Mouse (Mus musculus): Measurements from ENCODE around the gene G3bp1. TPM values are rescaled to one million over a fixed set of nuclear protein-coding genes. Genes with fewer than 3 reads are reported as not detected.

G3bp1 gene
- total RNA-seq (2021): 10 to 100 TPM; 34.8 to 35.0 TPM
- long read RNA-seq, experiment 1, full-length matches to known transcripts: 233 of 279 reads
- long read RNA-seq, experiment 1, partial matches to known transcripts: 9 of 279 reads
- long read RNA-seq, experiment 1, other reads (novel, unspliced or antisense): 37 of 279 reads
- long read RNA-seq, experiment 2, full-length matches to known transcripts: 141 of 187 reads
- long read RNA-seq, experiment 2, partial matches to known transcripts: 6 of 187 reads
- long read RNA-seq, experiment 2, other reads (novel, unspliced or antisense): 40 of 187 reads

DNA sequence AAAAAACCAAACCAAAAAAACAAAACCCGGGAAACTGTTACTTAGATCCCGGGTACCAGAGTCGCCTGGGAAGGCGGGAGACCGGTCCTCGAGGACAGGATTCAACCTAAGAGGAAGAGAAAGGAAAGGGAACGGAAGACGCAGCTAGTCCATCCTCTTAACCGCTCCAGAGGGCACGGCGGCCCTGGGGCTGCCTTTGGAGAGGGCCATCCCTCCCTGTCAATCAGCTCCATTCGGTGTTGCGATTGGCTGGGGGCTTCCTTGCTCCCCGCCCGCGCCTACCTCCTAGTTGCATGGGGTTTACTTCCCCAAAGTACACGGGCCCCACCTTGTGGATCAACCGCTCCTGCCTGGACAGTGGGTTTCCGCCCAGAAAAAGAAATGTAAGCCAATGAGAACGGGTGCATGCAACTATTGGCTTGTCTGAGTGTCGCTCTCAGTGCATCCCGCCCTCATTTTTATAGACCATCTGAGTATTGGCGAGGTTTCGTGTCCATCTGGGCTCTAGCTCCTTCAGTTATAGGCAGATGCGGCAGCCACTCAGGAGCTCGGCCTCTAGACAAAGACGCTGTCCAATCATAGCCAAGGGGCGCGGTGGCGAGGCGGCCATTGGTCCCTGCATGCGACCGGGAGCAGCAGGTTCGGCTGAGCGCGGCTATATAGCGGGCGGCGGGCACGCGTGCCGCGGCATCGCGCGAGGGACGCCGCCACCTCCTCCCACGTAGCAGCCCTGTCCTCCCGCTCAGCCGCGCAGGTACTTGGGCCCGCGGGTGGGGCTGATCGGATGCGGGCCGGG is at the start of gene G3bp1:
TSS of gene G3bp1 (plus strand) at position 638 of the 796 bp plus-strand sequence.
- peak; percentile 99 to 100 for DNase-seq (ENCODE audit: extremely low spot score in 1 of 2, low spot score in 2 of 2)
- peak; percentile 37 for TF ChIP-seq CTCF (IDR thresholded peaks at IDR 0.05)
- Histone ChIP-seq H3K4me3 (peak within 1 kb of the TSS; percentile 67), H3K27ac (peak within 1 kb of the TSS; percentile 95)
- intact Hi-C loops (cut with DNase I): no loop called here

DNA sequence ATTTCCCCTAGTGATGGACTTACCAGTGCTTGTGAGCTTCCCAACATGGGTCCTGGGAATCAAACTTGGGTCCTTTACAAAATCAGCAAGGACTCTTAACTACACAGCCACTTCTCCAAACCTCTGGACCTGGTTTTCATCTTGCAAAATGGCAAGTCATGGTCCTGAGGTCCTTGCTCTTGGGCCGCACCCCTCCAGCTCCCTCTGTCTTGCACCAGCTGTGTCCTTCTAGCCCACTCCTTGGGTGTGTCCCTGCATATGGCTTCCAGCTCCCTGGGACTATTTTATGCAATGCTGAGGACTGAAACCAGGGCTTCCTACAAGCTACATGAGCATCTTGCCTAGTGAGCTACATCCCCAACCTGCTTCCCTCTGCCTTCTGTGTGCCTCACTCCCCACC is 46.5 kb upstream of the G3bp1 start, which contains the start of gene Sparc:
TSS of gene Sparc (minus strand) at position 206 of the 400 bp plus-strand sequence.
- TF ChIP-seq CTCF (IDR thresholded peaks at IDR 0.05): no peak
- DNase-seq (ENCODE audit: extremely low spot score in 1 of 2, low spot score in 2 of 2): no peak
- intact Hi-C loops (cut with DNase I): no loop called here
- Histone ChIP-seq H3K27ac (no peak within 1 kb of the TSS), H3K4me3 (no peak within 1 kb of the TSS)

DNA sequence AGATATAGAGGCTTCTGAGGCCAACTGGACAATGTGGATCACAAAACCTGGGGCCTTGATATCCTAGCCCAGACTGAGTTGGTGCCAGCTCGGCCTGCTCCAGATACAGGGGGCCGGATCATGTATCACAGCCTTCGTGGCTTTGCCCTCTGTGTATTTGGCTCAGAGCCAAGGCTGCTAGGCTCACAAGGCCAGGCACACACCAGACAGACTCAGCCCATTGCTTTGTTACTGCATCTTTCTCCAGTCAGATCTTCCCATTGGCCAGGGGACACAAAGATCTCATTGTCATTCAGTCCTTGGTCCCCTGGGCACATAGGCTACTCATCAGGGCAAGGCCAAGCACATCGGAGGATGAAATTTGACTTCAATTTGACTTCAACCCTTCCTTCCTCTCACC is 45.7 kb upstream of the G3bp1 start:
- no peak overlapping the region for H3K27ac ChIP-seq
- intact Hi-C loops (cut with DNase I): no loop called here
- H3K4me3 ChIP-seq: no peak overlapping the region
- TF ChIP-seq CTCF (IDR thresholded peaks at IDR 0.05): no peak
- DNase-seq (ENCODE audit: extremely low spot score in 1 of 2, low spot score in 2 of 2): no peak

DNA sequence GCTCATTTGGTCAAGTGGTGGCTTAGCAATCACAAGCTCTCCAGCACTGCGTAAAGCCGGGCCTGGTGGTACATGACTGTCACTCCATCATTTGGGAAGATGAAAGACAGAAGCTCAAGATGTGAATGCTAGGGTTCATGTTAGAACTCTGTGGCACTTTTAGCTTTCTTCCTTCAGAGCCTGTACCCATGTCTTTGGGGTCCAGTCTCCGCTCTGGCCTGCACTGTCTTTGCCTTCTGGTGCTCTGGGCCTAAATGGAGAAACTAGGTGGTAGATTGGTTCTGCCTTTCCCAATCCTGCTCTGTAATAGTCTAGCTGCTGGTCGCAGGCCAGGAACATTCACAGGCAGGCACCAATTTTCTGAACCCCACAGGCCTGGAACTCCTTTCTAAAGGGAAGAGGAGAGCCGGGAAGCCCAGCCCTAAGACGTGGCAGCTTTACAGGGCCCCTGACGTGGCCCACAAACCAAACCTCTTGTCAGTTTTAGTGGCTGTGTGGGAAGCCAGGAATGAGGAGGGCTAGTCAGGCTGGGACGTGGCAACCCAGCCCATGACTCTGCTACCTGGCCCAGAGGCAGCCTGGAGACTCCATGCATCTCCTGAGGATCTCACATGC is 44.6 kb upstream of the G3bp1 start:
- H3K27ac ChIP-seq: no peak overlapping the region
- H3K4me3 ChIP-seq: no peak overlapping the region
- TF ChIP-seq CTCF (IDR thresholded peaks at IDR 0.05): no peak
- DNase-seq (ENCODE audit: extremely low spot score in 1 of 2, low spot score in 2 of 2): no peak
- intact Hi-C loops (cut with DNase I): no loop called here

DNA sequence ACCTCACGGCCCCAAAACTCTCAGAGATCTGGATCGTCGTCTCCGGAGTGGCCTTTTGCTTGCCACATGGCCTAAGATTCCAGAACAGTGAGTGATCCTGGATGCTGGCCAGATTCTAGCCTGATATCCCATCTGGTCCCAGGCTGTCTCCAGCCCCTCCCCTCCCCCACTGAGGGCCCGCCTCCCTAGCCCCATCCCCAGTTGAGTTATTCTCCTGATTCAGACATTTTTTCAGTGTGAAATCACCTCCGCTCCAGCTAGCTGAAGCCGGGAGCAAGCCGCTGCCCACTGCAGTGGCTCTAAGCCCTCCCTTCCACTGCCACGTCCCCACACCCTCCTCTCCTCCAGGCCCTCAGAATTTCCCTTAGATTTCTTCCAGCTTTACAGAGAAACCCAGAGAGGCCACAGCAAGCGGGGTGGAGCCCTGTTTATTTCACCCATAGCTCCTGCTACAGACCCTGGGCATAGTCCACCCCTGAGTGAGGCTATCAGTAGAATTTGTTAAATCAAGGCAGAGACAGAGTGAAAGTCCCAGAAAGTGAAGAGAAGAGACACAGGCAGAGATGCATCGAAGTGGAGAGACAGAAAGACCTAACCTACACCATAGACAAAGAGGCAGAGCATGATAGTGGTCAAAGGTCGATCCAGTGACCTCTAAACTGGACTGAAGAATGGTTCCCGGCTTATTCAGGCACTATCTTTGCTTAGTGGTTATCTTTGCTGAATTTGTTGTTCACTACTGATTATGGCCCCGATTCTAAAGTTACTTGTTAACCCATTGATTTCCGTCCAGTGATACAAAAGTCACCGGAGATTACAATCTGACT is 41.1 kb upstream of the G3bp1 start:
- no peak overlapping the region for H3K27ac ChIP-seq
- intact Hi-C loops (cut with DNase I): no loop called here
- H3K4me3 ChIP-seq: no peak overlapping the region
- no peak for DNase-seq (ENCODE audit: extremely low spot score in 1 of 2, low spot score in 2 of 2)
- no peak for TF ChIP-seq CTCF (IDR thresholded peaks at IDR 0.05)

DNA sequence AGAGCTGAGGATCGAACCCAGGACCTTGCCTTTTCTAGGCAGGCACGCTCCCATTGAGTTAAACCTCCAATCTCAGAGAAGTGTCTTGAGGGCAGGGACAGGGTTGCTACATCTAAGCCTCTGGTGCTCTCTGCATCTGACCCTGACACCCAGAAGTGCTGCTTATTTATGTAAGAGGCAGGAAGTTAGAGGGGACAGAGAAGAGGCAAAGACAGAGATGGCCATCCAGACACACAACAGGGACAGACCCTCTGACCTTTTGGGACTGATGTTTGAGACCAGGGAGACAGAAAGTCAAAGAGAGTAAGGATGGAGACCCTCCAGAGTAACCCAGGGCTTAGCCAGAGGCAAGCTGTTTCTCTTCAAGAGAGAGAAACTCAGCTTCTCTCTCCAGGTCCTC is 39.5 kb upstream of the G3bp1 start:
- Histone ChIP-seq H3K27ac (no peak overlapping the region), H3K4me3 (no peak overlapping the region)
- no peak for DNase-seq (ENCODE audit: extremely low spot score in 1 of 2, low spot score in 2 of 2)
- intact Hi-C loops (cut with DNase I): no loop called here
- no peak for TF ChIP-seq CTCF (IDR thresholded peaks at IDR 0.05)

DNA sequence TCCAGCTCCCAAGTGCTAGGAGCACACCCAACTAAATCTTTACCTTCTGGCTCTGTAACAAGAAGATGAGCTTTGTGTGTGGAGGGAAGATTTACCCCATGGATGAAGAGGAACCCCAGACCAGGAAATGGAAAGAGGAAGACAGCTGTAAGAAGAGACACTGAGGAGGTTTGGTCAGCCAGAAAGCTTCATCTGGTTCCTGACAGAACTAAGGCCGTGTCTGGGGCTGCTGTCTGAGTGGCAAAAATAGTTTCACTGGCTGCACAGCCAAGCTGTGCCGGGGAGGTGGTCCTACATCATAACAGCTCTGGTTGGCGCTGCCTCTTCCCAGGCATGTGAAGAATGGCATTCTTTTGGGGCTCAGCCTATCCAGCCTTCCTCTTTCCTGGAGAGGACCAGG is 36.5 kb upstream of the G3bp1 start:
- TF ChIP-seq CTCF (IDR thresholded peaks at IDR 0.05): no peak
- no peak for DNase-seq (ENCODE audit: extremely low spot score in 1 of 2, low spot score in 2 of 2)
- H3K4me3 ChIP-seq: no peak overlapping the region
- intact Hi-C loops (cut with DNase I): no loop called here
- no peak overlapping the region; the same call in 1 of the 2 replicates for H3K27ac ChIP-seq

DNA sequence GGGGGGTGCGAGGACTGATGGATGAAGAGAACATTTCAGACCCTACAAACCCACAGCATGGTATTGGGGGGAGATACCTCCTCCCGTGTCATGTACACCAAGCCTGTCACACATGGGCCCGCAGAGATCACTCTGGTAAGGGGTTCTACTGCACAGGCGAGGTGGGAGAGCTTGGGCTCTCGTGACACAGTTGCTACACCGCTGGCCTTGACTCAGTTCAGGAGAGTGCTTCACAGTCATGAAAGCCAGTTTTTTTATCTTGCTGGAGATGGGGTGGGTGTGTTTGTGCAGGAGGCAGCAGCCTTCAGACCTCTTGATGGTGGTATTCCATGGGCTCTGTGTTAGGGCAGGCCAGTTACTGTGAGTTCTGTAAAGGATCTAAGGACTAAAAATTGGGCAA is 33.4 kb upstream of the G3bp1 start:
- Histone ChIP-seq H3K4me3 (no peak overlapping the region), H3K27ac (no peak overlapping the region)
- TF ChIP-seq CTCF (IDR thresholded peaks at IDR 0.05): no peak
- intact Hi-C loops (cut with DNase I): no loop called here
- DNase-seq (ENCODE audit: extremely low spot score in 1 of 2, low spot score in 2 of 2): no peak

DNA sequence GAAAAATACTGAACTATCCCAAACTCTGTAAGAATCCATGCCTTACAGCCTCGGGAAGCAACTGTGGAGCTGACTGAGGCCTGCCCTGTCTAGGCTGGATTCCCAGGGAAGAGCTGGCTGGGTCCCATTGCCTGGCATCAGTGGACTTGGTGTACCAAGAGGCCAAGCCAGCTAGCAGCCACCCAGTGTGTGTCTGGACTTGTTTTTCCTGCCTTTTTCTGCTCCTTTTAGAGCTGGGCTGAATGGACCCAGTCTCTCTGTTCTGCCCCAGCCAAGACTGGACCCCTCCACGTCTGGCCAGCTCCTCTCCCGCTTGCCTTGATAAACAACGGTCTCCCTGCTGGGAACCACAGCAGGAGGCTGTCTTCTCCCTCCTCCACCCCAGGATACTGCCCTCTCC is 31.5 kb upstream of the G3bp1 start:
- H3K4me3 ChIP-seq: no peak overlapping the region
- no peak overlapping the region for H3K27ac ChIP-seq
- DNase-seq (ENCODE audit: extremely low spot score in 1 of 2, low spot score in 2 of 2): peak in 1 of 2 experiments; percentile 23
- no peak for TF ChIP-seq CTCF (IDR thresholded peaks at IDR 0.05)
- intact Hi-C loops (cut with DNase I): no loop called here

DNA sequence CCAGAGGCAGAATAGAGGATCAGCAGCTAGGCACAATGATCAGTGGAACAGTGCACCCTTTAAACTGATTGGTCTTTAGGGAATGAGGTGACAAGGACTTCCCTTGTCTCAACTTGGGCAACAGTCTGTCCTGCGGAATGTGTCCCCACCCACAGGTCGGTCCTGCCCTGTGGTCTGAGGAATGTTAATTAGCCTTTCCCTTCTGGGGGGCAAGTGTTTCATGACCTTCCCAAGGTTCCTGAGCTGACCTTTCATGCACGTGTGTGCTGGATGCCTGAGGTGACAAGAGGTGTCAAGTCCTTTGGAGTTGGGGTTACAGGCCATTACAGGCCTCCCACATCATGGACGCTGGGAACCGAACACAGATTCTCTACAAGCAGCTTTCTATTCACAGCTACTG is 29.8 kb upstream of the G3bp1 start:
- intact Hi-C loops (cut with DNase I): loop anchor here (10.0 kb wide), 2 partner anchors 275 to 555 kb away; no protein-coding TSS in a partner anchor
- TF ChIP-seq CTCF (IDR thresholded peaks at IDR 0.05): no peak
- no peak for DNase-seq (ENCODE audit: extremely low spot score in 1 of 2, low spot score in 2 of 2)

DNA sequence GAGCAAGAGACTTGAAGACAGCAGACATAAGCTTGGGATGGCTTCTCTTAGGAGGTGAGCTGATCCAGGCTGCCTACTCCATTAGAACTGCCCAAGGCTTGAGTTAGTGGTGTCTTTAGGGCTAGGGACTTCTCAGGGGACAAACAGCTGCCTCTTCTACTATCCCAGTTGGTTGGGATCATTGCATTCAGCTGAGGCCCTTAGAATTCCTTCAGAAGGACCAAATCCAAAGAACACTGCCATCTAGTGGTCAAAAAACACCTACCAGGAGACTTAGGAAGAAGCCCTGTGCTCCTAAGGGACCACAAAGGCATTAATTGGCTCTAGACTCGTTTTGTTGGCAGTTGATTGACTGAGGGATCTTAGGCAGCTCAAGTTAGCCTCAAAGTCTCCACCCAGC is 24.7 kb upstream of the G3bp1 start:
- intact Hi-C loops (cut with DNase I): loop anchor here (10.0 kb wide), 2 partner anchors 280 to 560 kb away; no protein-coding TSS in a partner anchor
- no peak for DNase-seq (ENCODE audit: extremely low spot score in 1 of 2, low spot score in 2 of 2)
- no peak overlapping the region for H3K27ac ChIP-seq
- no peak overlapping the region for H3K4me3 ChIP-seq
- peak; percentile 90 for TF ChIP-seq CTCF (IDR thresholded peaks at IDR 0.05)

More for the DNA sequence above, 29.8 kb upstream of the G3bp1 start:
- H3K27ac ChIP-seq: no peak overlapping the region
- H3K4me3 ChIP-seq: no peak overlapping the region

Data from left cerebral cortex, adult 2 months (tissue).